Mouse (Mus musculus) right cerebral cortex, postnatal 25 days (tissue): ENCODE measurements around the gene Atp2c1.

Experiments
- DNase-seq: peaks from one replicate; pipeline ENCODE4 v3.0.0; 2022

The Atp2c1 gene

GRCm38 (mm10) chr9:105484338-105485084, 42.6 kb downstream of the Atp2c1 start:
- DNase-seq = no peak

GRCm38 (mm10) chr9:105483880-105484279, 43.2 kb downstream of the Atp2c1 start:
- peak; percentile 29 for DNase-seq

- DNase-seq = no peak
Observed at GRCm38 (mm10) chr9:105482715-105483510, 44.2 kb downstream of the Atp2c1 start.

GRCm38 (mm10) chr9:105482070-105482469, 45.0 kb downstream of the Atp2c1 start:
- DNase-seq = no peak

GRCm38 (mm10) chr9:105476134-105476533, 51.0 kb downstream of the Atp2c1 start:
- no peak for DNase-seq

DNA sequence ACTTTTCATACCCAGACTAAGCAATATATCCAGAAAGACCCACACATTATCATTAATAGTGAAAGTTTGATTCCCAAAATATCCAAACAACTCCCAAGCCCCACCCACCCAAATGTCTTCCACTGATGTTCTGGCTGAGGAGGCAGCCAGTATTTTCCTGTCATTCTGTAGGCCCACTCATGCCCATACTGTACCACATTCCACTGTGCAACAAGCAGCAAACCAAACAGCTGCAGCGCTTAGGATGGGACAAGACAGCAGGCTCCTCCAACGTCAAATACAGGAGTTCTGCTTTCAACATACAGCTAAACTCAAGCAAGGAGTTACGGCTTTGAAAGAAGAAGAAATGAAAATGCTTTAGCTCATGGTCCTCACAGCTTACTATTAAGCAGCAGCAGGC, 52.2 kb downstream of the Atp2c1 start:
- no peak for DNase-seq

GRCm38 (mm10) chr9:105467787-105468186, 59.3 kb downstream of the Atp2c1 start:
- DNase-seq = no peak

GRCm38 (mm10) chr9:105461496-105461895, 65.6 kb downstream of the Atp2c1 start:
- DNase-seq = no peak

GRCm38 (mm10) chr9:105459032-105459431, 68.1 kb downstream of the Atp2c1 start:
- no peak for DNase-seq

GRCm38 (mm10) chr9:105408549-105408948, 118.6 kb downstream of the Atp2c1 start:
- no peak for DNase-seq

GRCm38 (mm10) chr9:105395218-105395627, 131.9 kb downstream of the Atp2c1 start, which contains the start of the genes Aste1 and Nek11:
Gene Aste1, plus strand, starts transcription at chr9:105395392.
Gene Nek11, minus strand, starts transcription at chr9:105395524.
- DNase-seq = peak; percentile 92

DNA sequence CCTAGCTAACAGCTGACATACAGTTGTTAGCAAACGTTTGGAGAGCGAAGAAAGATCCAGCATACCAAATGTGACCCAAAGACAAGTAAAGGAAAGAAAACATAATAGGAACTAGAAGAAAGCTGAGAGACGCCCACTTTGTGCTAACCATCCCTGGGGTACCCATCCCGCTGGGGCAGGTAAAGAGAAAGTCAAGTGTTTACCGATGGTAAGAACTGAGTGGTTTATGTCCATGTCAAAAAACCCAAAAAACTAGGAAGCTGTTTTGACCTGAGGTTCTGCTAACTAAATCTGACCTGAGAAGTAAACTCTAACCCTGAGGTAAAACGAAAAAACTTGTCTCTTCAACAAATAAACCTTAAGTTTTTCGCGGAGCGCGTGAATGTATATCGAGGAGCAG, 132.4 kb downstream of the Atp2c1 start:
- DNase-seq = no peak

DNA sequence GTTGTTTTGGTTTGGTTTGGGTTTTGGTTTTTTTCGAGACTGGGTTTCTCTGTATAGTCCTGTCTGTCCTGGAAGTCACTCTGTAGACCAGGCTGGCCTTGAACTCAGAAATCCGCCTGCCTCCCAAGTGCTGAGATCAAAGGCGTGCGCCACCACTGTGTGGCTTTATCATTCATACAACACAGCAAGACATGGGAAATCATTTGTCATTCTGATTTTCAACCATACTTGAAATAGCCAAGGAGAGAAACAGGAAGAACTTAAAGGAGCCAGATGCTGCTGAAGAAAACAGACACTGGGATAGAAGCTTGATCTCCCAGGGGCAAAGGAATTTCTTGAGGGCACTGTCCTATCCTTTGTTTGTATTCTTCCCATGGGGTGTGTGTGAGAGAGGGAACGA, 136.5 kb downstream of the Atp2c1 start:
- DNase-seq = no peak

GRCm38 (mm10) chr9:105389289-105389688, 137.8 kb downstream of the Atp2c1 start:
- DNase-seq = peak; percentile 72

DNA sequence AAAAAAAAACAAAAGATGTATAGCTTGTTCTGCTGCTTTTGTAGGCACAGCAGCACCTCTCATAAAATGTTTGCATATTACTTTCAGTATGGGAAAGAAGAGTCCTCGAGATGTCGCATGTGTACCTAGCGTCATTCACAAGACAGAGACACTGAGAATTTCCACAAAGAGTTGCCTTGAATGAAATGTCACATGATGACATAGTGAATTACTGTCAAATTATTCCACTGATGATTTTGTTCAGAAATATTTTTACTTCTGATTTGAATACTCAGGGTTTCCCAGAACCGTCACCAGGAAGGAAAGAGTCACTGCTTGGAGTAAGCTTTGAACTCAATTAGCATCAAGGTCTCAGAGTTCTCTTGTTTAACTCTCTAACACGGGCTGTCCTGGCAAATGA, 139.7 kb downstream of the Atp2c1 start:
- no peak for DNase-seq

- DNase-seq = no peak
Observed at GRCm38 (mm10) chr9:105379533-105380145, 147.5 kb downstream of the Atp2c1 start.

DNA sequence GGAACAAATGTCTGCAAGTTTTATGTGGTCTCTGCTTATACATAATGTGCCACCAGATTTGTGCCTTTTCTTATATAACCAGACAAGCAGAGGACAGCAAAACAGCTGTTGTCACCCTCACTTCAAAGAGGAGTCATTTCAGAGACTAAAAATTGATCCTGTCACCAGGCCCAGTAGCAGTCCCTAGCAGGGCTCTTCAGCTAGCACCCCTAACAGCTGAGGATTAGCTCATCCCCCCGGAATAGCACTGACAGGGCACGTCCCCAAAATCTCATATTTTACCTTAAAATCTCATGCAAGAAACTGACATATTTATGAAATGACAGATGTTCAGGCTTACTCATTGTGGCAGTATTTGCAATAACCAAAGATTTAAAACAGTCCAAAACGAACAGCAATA, 149.5 kb downstream of the Atp2c1 start:
- DNase-seq = no peak

GRCm38 (mm10) chr9:105376954-105377530, 150.1 kb downstream of the Atp2c1 start:
- DNase-seq = no peak

DNA sequence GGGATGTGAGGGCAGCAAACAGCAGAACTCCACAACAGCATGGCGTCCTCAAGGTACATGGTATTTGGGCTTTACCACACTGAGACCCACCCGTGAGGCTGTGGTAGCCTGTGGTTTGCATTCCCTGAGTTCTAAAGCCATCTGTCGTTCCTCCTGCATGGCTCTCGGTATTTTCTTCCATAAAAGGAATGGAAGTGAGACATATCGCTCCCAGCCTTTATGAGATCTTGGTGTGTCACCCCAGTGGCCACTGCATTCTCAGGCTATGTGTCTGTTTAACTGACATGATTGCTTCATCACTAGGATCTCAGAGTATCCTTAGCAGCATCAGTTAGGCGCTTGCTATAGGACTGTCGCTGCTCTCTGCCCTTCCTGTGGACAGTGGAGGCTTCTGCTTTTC, 150.7 kb downstream of the Atp2c1 start:
- no peak for DNase-seq

DNA sequence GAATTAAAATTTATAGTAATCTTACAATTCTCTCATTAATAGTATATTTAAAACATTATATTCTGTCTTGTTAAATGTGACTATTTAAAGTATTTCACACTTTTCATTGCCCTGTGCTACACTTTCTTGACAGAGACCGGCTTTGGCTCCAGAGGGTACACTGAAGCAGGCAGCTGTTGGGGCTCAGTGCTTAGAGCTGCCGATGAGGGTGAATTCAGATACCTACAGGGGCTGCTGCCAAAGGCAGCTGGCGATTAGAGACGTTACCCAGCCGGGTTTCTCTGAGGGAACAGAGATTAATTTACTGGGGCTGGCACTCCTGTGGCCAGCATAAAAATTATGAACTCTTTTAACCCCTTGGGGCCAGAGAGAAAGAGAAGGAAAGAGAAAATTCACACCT, 152.8 kb downstream of the Atp2c1 start:
- DNase-seq = no peak

DNA sequence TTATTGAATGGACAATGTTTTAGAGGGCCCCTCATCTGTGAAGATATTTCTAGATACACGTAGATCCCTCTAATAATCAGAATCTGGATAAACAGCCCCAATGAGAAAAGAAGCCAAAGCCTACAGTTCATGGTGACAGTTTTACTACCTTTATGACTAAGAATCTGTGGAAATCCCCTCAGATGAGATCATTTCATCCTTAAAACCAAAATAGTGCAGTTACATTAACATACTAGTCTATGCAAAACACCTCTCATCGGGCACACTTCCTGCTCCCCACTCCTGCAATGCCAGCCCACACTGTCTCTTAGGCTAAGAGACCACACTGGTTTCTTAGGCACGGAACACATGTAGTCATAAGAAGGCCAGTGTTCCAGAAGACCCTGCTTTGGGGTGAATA, 158.5 kb downstream of the Atp2c1 start:
- no peak for DNase-seq

GRCm38 (mm10) chr9:105366199-105366598, 160.9 kb downstream of the Atp2c1 start:
- no peak for DNase-seq

- DNase-seq = no peak
Observed at GRCm38 (mm10) chr9:105363520-105364231, 163.4 kb downstream of the Atp2c1 start.
